ENCODE assay signal across 8 mouse cellular contexts in the genomic region with DNA sequence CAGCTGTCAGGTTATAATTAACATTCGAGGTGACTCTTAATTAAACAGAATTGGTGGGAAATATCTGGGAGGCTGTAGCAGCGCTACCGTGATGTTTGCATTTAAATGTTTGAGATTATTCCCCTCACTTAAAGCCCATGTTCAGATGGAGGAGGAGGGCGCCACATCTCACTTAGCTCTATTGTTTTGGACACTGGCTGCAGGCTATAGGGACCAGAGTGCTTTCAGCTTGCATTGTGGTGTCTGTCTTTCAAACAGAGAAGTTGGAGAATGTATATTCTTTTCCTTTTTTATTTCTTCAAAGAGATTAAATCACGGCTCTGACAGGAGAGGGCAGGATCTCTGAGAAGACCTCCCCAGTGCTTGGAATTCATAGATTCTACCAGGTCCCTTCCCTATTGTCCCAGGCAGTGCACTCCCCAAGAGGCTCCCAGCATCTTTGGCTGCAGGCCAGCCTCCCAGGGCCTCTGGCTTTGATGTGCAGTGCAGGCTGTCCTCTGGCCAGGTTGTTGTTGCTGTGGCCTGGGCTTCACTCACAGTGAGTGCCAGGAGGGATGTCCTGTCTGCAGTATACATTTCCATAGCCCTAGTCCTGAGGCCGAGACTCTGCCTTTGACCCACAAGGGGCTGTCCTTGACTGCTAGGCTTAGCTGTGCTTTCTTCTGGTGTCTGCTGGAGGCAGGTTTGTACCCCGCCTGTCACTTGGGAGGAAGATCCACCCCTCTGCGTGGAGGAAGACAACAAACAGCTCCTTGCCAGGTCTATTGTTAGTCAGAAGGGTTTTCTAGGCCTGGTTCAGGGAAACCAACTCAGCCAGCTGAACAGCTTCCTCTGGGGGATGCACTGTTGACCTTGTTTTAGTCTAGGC.
DNase-seq lines count a peak whose midpoint lies in the region; ATAC-seq and TF ChIP-seq lines count a peak whose summit lies in the region.
"Had no signal": no experiment of that assay in that cellular context is flagged by ENCODE, and none has a peak within 500 bp of the region (broad histone marks: within the 10 kb centered on the region; RNA-seq: fewer than 3 reads in every experiment).

No protein-coding gene starts in this region.

- TF ChIP-seq CTCF in midbrain, postnatal 0 days (IDR thresholded peaks at IDR 0.05): no peak

- 0 out of 2 replicates have a peak overlapping the region, but pooled peaks have one; percentile 2 for H3K27ac ChIP-seq in embryonic facial prominence, embryonic 13.5 days
- peak overlapping the region; percentile 77 for H3K27ac ChIP-seq in heart, embryonic 13.5 days (replicated peaks)
- H3K27ac ChIP-seq in kidney, embryonic 15.5 days: peak overlapping the region; percentile 62; the same call in 1 of the 2 replicates
- 0 out of 2 replicates have a peak overlapping the region, but pooled peaks have one; percentile 32 for H3K27ac ChIP-seq in midbrain, postnatal 0 days (ENCODE audit: low read depth, low read length)

- H3K36me3 ChIP-seq in embryonic facial prominence, embryonic 13.5 days: no peaks in the 10 kb centered on the region
- no peaks in the 10 kb centered on the region for H3K36me3 ChIP-seq in heart, embryonic 13.5 days
- no peaks in the 10 kb centered on the region for H3K36me3 ChIP-seq in kidney, embryonic 15.5 days
- H3K36me3 ChIP-seq in midbrain, postnatal 0 days (ENCODE audit: insufficient read depth, low read length): no peaks in the 10 kb centered on the region

- DNase-seq in Muller cell, postnatal 12 days (ENCODE audit: inconsistent ontology term): peak; percentile 75
- DNase-seq in adrenal gland, adult 2 months: peak; percentile 85
- peak; percentile 70 for DNase-seq in midbrain, postnatal 0 days (ENCODE audit: low spot score)
- no peak for DNase-seq in yolk sac, embryonic 10.5 days (ENCODE audit: low spot score)

- peak; percentile 32; the same call in 1 of the 2 replicates for ATAC-seq in embryonic facial prominence, embryonic 13.5 days (ENCODE audit: insufficient number of reproducible peaks, insufficient read depth, low FRiP score, low TSS enrichment, low read depth)
- peak; percentile 56 for ATAC-seq in heart, embryonic 13.5 days (ENCODE audit: extremely low read depth, insufficient number of reproducible peaks, low FRiP score, low TSS enrichment)
- peak; percentile 80 for ATAC-seq in kidney, embryonic 15.5 days (replicated peaks; ENCODE audit: low FRiP score)
- ATAC-seq in midbrain, postnatal 0 days (ENCODE audit: low FRiP score): peak; percentile 61

- peaks cover 17% of the 10 kb centered on the region for H3K4me1 ChIP-seq in embryonic facial prominence, embryonic 13.5 days
- peaks cover 52% of the 10 kb centered on the region for H3K4me1 ChIP-seq in heart, embryonic 13.5 days
- peaks cover 29% of the 10 kb centered on the region for H3K4me1 ChIP-seq in kidney, embryonic 15.5 days
- peaks cover 9% of the 10 kb centered on the region for H3K4me1 ChIP-seq in midbrain, postnatal 0 days (ENCODE audit: insufficient read depth, low read length)

- H3K9ac ChIP-seq in embryonic facial prominence, embryonic 13.5 days: no peak overlapping the region
- 0 out of 2 replicates have a peak overlapping the region, but pooled peaks have one; percentile 30 for H3K9ac ChIP-seq in heart, embryonic 13.5 days
- H3K9ac ChIP-seq in kidney, embryonic 15.5 days: no peak overlapping the region
- H3K9ac ChIP-seq in midbrain, postnatal 0 days (replicated peaks; ENCODE audit: low read length, poor library complexity, severe bottlenecking): no peak overlapping the region

- WGBS in embryonic facial prominence, embryonic 13.5 days: 36% methylated on average over 8 of the region's 8 CpGs
- WGBS in heart, embryonic 13.5 days: 41% methylated on average over 8 of the region's 8 CpGs
- 51% methylated on average over 8 of the region's 8 CpGs for WGBS in kidney, embryonic 15.5 days
- 27% methylated on average over 8 of the region's 8 CpGs for WGBS in midbrain, postnatal 0 days

- no peak overlapping the region for H3K4me2 ChIP-seq in embryonic facial prominence, embryonic 13.5 days
- no peak overlapping the region for H3K4me2 ChIP-seq in heart, embryonic 13.5 days
- H3K4me2 ChIP-seq in kidney, embryonic 15.5 days: no peak overlapping the region
- H3K4me2 ChIP-seq in midbrain, postnatal 0 days (ENCODE audit: low read depth, low read length, poor library complexity, severe bottlenecking): no peak overlapping the region

- no peak overlapping the region for H3K4me3 ChIP-seq in embryonic facial prominence, embryonic 13.5 days
- H3K4me3 ChIP-seq in heart, embryonic 13.5 days: no peak overlapping the region
- no peak overlapping the region for H3K4me3 ChIP-seq in kidney, embryonic 15.5 days (replicated peaks)
- H3K4me3 ChIP-seq in midbrain, postnatal 0 days (ENCODE audit: low read depth, low read length): no peak overlapping the region
- H3K4me3 ChIP-seq: erythroblast, embryonic 14.5 days had no signal

- H3K27me3 ChIP-seq in embryonic facial prominence, embryonic 13.5 days: no peaks in the 10 kb centered on the region
- H3K27me3 ChIP-seq in heart, embryonic 13.5 days (replicated peaks): no peaks in the 10 kb centered on the region
- no peaks in the 10 kb centered on the region for H3K27me3 ChIP-seq in kidney, embryonic 15.5 days
- no peaks in the 10 kb centered on the region for H3K27me3 ChIP-seq in midbrain, postnatal 0 days (ENCODE audit: insufficient read depth, low read length)

- H3K9me3 ChIP-seq in embryonic facial prominence, embryonic 13.5 days: no peaks in the 10 kb centered on the region
- H3K9me3 ChIP-seq in heart, embryonic 13.5 days: no peaks in the 10 kb centered on the region
- H3K9me3 ChIP-seq in kidney, embryonic 15.5 days (replicated peaks): no peaks in the 10 kb centered on the region
- H3K9me3 ChIP-seq in midbrain, postnatal 0 days (ENCODE audit: low read length): no peaks in the 10 kb centered on the region

Comparison
In these comparisons a context has a peak if more than half of its experiments do, and no peak if none do; other contexts are left out.
1. H3K27ac ChIP-seq: peak in every context shown above with its lines; median percentile 77 in heart, embryonic 13.5 days; 62 in kidney, embryonic 15.5 days; 32 in midbrain, postnatal 0 days; 2 in embryonic facial prominence, embryonic 13.5 days.